Mouse (Mus musculus): ENCODE data around the gene Vamp2. TPM values are rescaled to one million over a fixed set of nuclear protein-coding genes. Genes with fewer than 3 reads are reported as not detected.
"Not testable (repeated sequence)": the region's sequence is repeated elsewhere in the genome, so short reads cannot be mapped to it uniquely, and the experiment has no call there.

Vamp2 gene
- polyA plus RNA-seq, 1 experiment from 2014 or later: 124 TPM

DNA sequence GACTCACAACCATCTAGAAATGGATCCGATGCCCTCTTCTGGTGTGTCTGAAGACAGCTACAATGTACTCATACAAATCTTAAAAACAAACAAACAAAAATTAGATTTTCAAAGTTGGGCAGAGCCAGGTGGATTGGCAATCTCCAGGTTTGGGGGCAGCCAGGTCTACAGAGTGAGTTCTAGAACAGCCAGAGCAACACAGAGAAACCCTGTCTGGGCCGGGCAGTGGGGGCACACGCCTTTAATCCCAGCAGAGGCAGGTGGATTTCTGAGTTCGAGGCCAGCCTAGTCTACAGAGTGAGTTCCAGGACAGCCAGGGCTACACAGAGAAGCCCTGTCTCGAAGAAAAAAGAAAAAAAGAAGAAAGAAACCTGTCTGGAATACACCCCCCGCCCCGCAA is 5.6 kb downstream of the Vamp2 start:
- DNase-seq (ENCODE audit: low spot score); H3K9me3 ChIP-seq (replicated peaks; ENCODE audit: control insufficient read depth, low read length); H3K9ac ChIP-seq (ENCODE audit: low read length); H3K4me3 ChIP-seq (ENCODE audit: low read depth, low read length); H3K27ac ChIP-seq (ENCODE audit: low read depth, low read length); ATAC-seq; H3K4me2 ChIP-seq (ENCODE audit: low read length); H3K27me3 ChIP-seq (replicated peaks; ENCODE audit: control insufficient read depth, insufficient read depth, low read length): not testable (repeated sequence)
- Histone ChIP-seq H3K36me3 (ENCODE audit: control insufficient read depth, insufficient read depth, low read length) (peaks cover 30% of the 10 kb centered on the region), H3K4me1 (ENCODE audit: control insufficient read depth, insufficient read depth, low read length) (peaks cover 53% of the 10 kb centered on the region)
- WGBS: 90% methylated on average over 7 of the region's 7 CpGs

DNA sequence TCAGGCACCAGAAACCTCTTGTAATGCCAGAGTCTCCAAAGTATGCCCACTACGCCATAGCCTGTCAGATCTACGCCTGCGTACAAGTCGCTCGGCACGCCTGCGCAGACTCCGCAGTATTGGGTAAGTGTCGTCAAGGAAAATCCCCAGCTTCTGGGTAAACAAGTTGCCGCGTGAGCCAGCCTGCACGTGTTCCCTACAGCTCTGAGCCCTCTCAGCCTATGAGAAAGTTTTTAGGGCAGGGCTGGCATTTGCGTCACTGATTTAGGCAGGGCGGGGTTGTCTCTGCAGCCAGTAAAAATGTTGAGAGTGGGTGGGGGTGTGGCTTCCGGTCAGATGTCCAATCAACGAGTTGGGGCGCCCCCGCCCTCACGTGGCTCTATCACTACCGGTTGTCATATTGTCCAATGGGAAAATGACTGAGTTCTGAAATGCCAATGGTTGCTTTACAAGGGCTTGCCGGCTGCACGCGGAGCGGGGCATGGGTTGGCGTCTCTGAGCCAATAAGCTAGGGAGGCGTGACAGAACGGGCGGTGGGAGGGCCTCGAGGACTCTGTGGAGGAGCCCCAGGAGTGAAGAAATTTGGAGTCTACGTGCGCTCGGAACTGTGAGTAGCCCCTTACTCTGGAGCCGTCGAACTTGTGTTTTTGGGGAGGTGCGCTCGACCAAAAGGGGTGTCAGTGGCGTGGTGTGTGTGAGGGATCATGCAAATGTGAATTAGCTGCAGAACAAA is 6.6 kb downstream of the Vamp2 start, which contains the start of gene Per1:
Gene Per1, plus strand, starts transcription at position 521 of the 733 bp plus-strand sequence.
- Histone ChIP-seq H3K4me3 (ENCODE audit: low read depth, low read length) (peak within 1 kb of the TSS; percentile 34), H3K9ac (ENCODE audit: low read length) (peak within 1 kb of the TSS; percentile 33), H3K36me3 (ENCODE audit: control insufficient read depth, insufficient read depth, low read length) (peaks cover 24% of the 10 kb centered on the region), H3K27me3 (replicated peaks; ENCODE audit: control insufficient read depth, insufficient read depth, low read length) (no peaks in the 10 kb centered on the region), H3K27ac (ENCODE audit: low read depth, low read length) (peak within 1 kb of the TSS; percentile 74), H3K4me2 (ENCODE audit: low read length) (peak within 1 kb of the TSS; percentile 84), H3K9me3 (replicated peaks; ENCODE audit: control insufficient read depth, low read length) (no peaks in the 10 kb centered on the region), H3K4me1 (ENCODE audit: control insufficient read depth, insufficient read depth, low read length) (peaks cover 52% of the 10 kb centered on the region)
- under 1% methylated on average over 37 of the region's 37 CpGs for WGBS
- peak; percentile 93 for ATAC-seq
- peak; percentile 100 for DNase-seq (ENCODE audit: low spot score)

DNA sequence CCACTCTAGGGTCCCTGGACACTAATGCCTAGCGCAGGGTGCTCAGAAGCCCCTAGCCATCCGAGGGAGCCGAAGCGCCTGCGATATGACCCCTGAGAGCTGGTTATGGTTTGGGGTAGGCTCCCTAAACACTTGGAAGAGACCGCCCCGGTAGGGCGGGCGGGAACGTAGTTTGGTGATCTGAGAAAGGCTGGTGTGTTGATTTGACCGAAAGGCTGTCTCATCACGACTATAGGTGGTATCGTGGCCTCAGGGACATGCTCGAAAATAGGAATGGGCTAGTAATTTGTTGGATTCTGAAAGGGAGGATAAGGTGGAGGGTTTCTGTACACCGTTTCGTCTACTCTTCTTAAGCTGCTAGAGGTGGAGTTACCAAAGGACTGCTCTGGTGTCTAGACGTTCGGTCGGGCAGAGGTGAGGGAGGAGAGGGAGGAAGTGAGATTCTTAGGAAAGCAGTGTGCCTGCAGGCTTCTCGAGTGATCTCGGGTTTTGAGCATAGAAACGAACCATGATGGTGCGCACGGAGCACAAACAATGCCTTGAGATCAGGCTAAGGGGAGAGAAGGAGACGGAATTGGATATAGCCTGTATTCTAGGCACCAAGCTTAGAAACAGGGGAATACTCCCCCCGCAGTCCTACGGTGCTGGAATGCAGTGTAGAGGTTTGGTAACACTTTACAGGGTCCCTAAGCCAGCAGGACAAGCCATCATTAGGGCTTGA is 7.4 kb downstream of the Vamp2 start:
- H3K27me3 ChIP-seq (replicated peaks; ENCODE audit: control insufficient read depth, insufficient read depth, low read length): no peaks in the 10 kb centered on the region
- DNase-seq (ENCODE audit: low spot score) (no peak), ATAC-seq (no peak)
- no peak overlapping the region for H3K27ac ChIP-seq (ENCODE audit: low read depth, low read length)
- peak overlapping the region; percentile 33 for H3K9ac ChIP-seq (ENCODE audit: low read length)
- peak overlapping the region; percentile 84 for H3K4me2 ChIP-seq (ENCODE audit: low read length)
- 3% methylated on average over 27 of the region's 27 CpGs for WGBS
- no peaks in the 10 kb centered on the region for H3K9me3 ChIP-seq (replicated peaks; ENCODE audit: control insufficient read depth, low read length)
- peaks cover 17% of the 10 kb centered on the region for H3K36me3 ChIP-seq (ENCODE audit: control insufficient read depth, insufficient read depth, low read length)
- H3K4me1 ChIP-seq (ENCODE audit: control insufficient read depth, insufficient read depth, low read length): peaks cover 46% of the 10 kb centered on the region
- H3K4me3 ChIP-seq (ENCODE audit: low read depth, low read length): peak overlapping the region; percentile 34

DNA sequence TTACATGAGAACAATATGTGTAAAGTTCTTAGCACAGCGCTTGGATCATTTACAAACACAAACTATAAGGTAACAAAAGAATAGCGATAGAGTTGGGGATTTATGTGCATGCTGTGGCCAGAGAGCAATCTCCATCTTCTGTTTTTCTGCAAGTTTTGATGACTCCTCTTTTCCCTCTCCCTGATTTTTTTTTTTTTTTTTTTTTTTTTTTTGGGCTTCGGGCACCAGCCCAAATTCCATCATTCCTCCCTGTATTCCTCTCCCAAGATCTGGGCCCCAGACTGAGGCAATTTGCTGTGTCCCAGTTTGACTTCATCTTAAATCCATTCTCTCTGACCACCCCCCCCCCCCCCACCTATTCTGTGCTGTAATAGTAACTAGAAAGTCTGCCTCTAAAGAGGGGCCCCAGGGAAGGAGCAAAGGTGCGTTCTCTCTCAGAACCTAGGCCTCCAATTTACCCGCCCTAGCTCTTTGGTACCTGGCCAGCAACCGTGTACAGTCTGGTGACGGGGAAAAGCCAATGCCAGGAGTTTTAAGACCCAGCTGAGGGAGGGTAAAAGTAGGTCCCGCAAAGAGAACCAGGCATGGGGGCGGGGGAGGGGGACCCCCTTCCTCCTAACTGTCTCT is 8.2 kb downstream of the Vamp2 start:
- ATAC-seq (no peak), DNase-seq (ENCODE audit: low spot score) (no peak)
- H3K27me3 ChIP-seq (replicated peaks; ENCODE audit: control insufficient read depth, insufficient read depth, low read length): no peaks in the 10 kb centered on the region
- H3K4me3 ChIP-seq (ENCODE audit: low read depth, low read length): peak overlapping the region; percentile 22
- peak overlapping the region; percentile 74; the same call in 1 of the 2 replicates for H3K27ac ChIP-seq (ENCODE audit: low read depth, low read length)
- H3K9ac ChIP-seq (ENCODE audit: low read length): peak overlapping the region; percentile 33; the same call in 1 of the 2 replicates
- H3K9me3 ChIP-seq (replicated peaks; ENCODE audit: control insufficient read depth, low read length): no peaks in the 10 kb centered on the region
- peaks cover 44% of the 10 kb centered on the region for H3K4me1 ChIP-seq (ENCODE audit: control insufficient read depth, insufficient read depth, low read length)
- WGBS: 14% methylated on average over 9 of the region's 9 CpGs
- peak overlapping the region; percentile 84 for H3K4me2 ChIP-seq (ENCODE audit: low read length)
- peaks cover 18% of the 10 kb centered on the region for H3K36me3 ChIP-seq (ENCODE audit: control insufficient read depth, insufficient read depth, low read length)

DNA sequence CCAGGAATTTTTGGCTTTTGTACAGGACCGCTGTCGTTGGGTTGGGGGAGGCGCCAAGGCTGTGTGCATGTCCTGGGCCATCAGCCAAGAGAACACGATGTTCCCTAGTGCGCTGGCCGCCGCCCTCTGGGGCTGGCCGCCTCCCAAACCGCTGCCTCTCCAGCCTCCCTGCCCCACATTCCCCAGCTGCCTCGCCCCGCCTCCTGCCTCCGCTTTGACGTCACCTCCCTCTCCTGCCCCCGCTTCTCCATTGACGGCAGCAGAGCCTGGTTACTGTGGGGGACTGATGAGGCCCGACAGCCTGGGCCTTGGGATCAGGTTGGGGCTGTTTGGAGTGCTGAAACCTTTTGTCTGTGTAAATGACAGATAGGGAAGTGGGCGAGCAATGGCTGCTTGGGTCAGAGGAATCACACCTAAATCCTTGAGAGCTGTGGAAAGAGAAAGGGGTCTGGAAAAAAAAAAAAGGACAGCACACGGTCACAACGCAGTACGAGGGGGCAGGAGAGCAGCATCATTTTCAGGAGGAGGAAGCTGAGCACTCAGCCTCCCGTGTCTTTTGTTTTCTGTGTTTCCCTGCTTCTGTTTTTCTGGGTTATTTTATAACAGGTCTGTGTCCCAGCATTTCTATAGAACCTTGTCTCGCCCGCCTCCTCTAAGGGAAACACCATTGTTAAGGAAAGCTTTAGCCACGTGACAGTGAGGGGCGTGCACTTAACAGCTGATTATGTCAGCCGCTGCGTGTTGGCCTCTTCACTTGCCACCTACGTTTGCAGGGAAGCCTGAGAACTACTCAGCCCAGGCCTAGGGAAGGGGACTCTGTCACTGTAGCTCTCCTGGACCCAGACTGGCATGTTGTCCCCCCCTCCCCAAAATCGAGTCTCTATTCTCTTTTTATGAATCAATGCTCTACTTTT is 9.0 kb downstream of the Vamp2 start:
- H3K27ac ChIP-seq (ENCODE audit: low read depth, low read length): peak overlapping the region; percentile 74
- WGBS: 2% methylated on average over 29 of the region's 29 CpGs
- DNase-seq (ENCODE audit: low spot score) (peak; percentile 92), ATAC-seq (peak; percentile 8; the same call in 1 of the 2 replicates)
- H3K36me3 ChIP-seq (ENCODE audit: control insufficient read depth, insufficient read depth, low read length): peaks cover 19% of the 10 kb centered on the region
- H3K27me3 ChIP-seq (replicated peaks; ENCODE audit: control insufficient read depth, insufficient read depth, low read length): no peaks in the 10 kb centered on the region
- H3K4me1 ChIP-seq (ENCODE audit: control insufficient read depth, insufficient read depth, low read length): peaks cover 44% of the 10 kb centered on the region
- peak overlapping the region; percentile 84 for H3K4me2 ChIP-seq (ENCODE audit: low read length)
- H3K4me3 ChIP-seq (ENCODE audit: low read depth, low read length): peak overlapping the region; percentile 22
- no peaks in the 10 kb centered on the region for H3K9me3 ChIP-seq (replicated peaks; ENCODE audit: control insufficient read depth, low read length)
- peak overlapping the region; percentile 52 for H3K9ac ChIP-seq (ENCODE audit: low read length)

DNA sequence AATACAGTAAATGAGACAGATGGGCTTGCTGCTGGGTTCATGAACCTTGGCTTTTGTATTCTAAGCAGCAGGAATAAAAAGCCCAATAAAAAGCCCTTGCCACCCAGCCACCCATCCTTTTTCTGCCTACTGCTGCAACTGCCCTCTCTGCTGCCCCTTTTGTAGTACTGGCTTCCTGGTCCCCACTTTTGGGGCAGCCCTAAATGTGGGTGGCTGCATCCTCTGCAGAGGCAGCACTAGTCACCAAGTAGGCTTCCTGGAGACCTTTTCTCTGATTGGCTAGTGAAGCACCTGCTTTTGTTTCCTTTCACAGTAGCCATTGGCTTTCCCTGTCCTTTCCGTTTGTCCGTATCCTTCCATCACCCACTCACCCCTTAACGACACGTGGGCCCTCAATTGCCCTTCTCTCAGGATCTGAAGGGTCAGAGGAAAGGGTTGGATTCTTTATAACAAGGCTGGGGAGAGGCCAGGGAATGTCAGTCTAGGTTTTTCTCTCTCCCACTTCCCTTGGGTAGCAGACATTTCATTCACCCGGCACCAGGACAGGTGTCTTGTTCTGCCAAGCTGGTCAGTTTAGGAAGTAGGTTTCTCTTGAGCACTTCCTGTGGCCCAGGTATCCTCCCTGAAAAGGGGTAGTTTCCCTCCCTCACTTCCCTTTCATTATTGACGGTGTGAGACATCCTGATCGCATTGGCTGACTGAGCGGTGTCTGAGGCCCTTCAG is 9.9 kb downstream of the Vamp2 start:
- no peak for DNase-seq (ENCODE audit: low spot score)
- 11% methylated on average over 8 of the region's 8 CpGs for WGBS

DNA sequence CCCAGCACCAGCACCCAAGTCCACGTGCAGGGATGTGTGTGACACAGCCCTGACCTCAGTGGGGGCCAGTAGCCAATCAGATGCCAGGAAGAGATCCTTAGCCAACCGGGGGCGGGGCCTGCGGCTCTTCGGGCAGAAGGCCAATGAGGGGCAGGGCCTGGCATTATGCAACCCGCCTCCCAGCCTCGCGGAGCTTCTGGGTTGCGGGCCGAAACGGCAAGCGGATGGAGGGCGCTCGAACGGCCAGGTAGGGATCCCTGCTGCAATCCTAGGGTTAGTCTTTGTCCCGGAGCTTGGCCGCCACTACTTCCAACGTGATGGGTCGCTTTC is 10.4 kb downstream of the Vamp2 start:
- H3K4me1 ChIP-seq (ENCODE audit: control insufficient read depth, insufficient read depth, low read length): peaks cover 44% of the 10 kb centered on the region
- peak overlapping the region; percentile 63 for H3K27ac ChIP-seq (ENCODE audit: low read depth, low read length)
- peak overlapping the region; percentile 71 for H3K9ac ChIP-seq (ENCODE audit: low read length)
- under 1% methylated on average over 19 of the region's 19 CpGs for WGBS
- peaks cover 29% of the 10 kb centered on the region for H3K36me3 ChIP-seq (ENCODE audit: control insufficient read depth, insufficient read depth, low read length)
- H3K4me2 ChIP-seq (ENCODE audit: low read length): peak overlapping the region; percentile 84
- H3K9me3 ChIP-seq (replicated peaks; ENCODE audit: control insufficient read depth, low read length): no peaks in the 10 kb centered on the region
- peak overlapping the region; percentile 46 for H3K4me3 ChIP-seq (ENCODE audit: low read depth, low read length)
- DNase-seq (ENCODE audit: low spot score) (peak; percentile 93), ATAC-seq (peak; percentile 6)
- H3K27me3 ChIP-seq (replicated peaks; ENCODE audit: control insufficient read depth, insufficient read depth, low read length): no peaks in the 10 kb centered on the region

More for the DNA sequence above, 9.9 kb downstream of the Vamp2 start:
- Histone ChIP-seq H3K27me3 (replicated peaks; ENCODE audit: control insufficient read depth, insufficient read depth, low read length) (no peaks in the 10 kb centered on the region), H3K9me3 (replicated peaks; ENCODE audit: control insufficient read depth, low read length) (no peaks in the 10 kb centered on the region), H3K4me1 (ENCODE audit: control insufficient read depth, insufficient read depth, low read length) (peaks cover 44% of the 10 kb centered on the region), H3K36me3 (ENCODE audit: control insufficient read depth, insufficient read depth, low read length) (peaks cover 23% of the 10 kb centered on the region), H3K27ac (ENCODE audit: low read depth, low read length) (peak overlapping the region; percentile 74), H3K4me3 (ENCODE audit: low read depth, low read length) (peak overlapping the region; percentile 46), H3K9ac (ENCODE audit: low read length) (peak overlapping the region; percentile 52), H3K4me2 (ENCODE audit: low read length) (peak overlapping the region; percentile 84)
- ATAC-seq: no peak

Measured in forebrain, embryonic 14.5 days (tissue).